In genomic region chr4:140986024-140986710, GRCm38 (mm10) we compare ENCODE assay signal across 8 mouse cellular contexts. TPM values are rescaled to one million over a fixed set of nuclear protein-coding genes. Genes with fewer than 3 reads are reported as not detected.
DNase-seq lines count a peak whose midpoint lies in the region; ATAC-seq and TF ChIP-seq lines count a peak whose summit lies in the region.

No protein-coding gene starts in this region.

- peak; percentile 16; the same call in 1 of the 2 replicates for ATAC-seq in embryonic facial prominence, embryonic 14.5 days (ENCODE audit: low read depth)
- ATAC-seq in intestine, embryonic 15.5 days, result no peak; the same call in none of the 2 replicates
- peak; percentile 60 for ATAC-seq in neural tube, embryonic 15.5 days (ENCODE audit: low FRiP score)

- H3K27ac ChIP-seq in embryonic facial prominence, embryonic 14.5 days (replicated peaks; ENCODE audit: low read depth, low read length), result no peak overlapping the region
- H3K27ac ChIP-seq in intestine, embryonic 15.5 days, result no peak overlapping the region
- peak overlapping the region; percentile 72 for H3K27ac ChIP-seq in neural tube, embryonic 15.5 days (replicated peaks)

- WGBS in lung, adult 2 months, result 30% methylated on average over 15 of the region's 15 CpGs
- 26% methylated on average over 15 of the region's 15 CpGs for WGBS in embryonic facial prominence, embryonic 14.5 days
- 27% methylated on average over 15 of the region's 15 CpGs for WGBS in intestine, embryonic 15.5 days
- WGBS in neural tube, embryonic 15.5 days, result 28% methylated on average over 14 of the region's 15 CpGs

- H3K9me3 ChIP-seq in embryonic facial prominence, embryonic 14.5 days (ENCODE audit: control insufficient read depth, low read length), result 0 out of 2 replicates have a peak, but pooled peaks cover 3% of the 10 kb centered on the region
- H3K9me3 ChIP-seq in intestine, embryonic 15.5 days, result no peaks in the 10 kb centered on the region
- no peaks in the 10 kb centered on the region for H3K9me3 ChIP-seq in neural tube, embryonic 15.5 days (replicated peaks)

- no peak for TF ChIP-seq POLR2A in lung, adult 2 months (IDR thresholded peaks at IDR 0.05; ENCODE audit: borderline replicate concordance, extremely low read depth, low read depth, low read length)

- H3K36me3 ChIP-seq in embryonic facial prominence, embryonic 14.5 days (ENCODE audit: control insufficient read depth, insufficient read depth, low read length), result no peaks in the 10 kb centered on the region
- no peaks in the 10 kb centered on the region for H3K36me3 ChIP-seq in intestine, embryonic 15.5 days
- H3K36me3 ChIP-seq in neural tube, embryonic 15.5 days, result no peaks in the 10 kb centered on the region

- DNase-seq in lung, adult 2 months, result no peak
- DNase-seq in lung, postnatal 10 days, result no peak
- no peak for DNase-seq in embryonic facial prominence, embryonic 14.5 days (ENCODE audit: low spot score)
- no peak for DNase-seq in adrenal gland, postnatal 36 days
- no peak for DNase-seq in thymus, adult 18-20 months
- no peak for DNase-seq in urinary bladder, postnatal 36 days (ENCODE audit: low spot score in 2 of 2)

- no peak for TF ChIP-seq CTCF in lung, adult 2 months (IDR thresholded peaks at IDR 0.05; ENCODE audit: insufficient read depth, low read length)

- H3K4me3 ChIP-seq in lung, adult 2 months (replicated peaks; ENCODE audit: extremely low read depth, low read depth, low read length), result peak overlapping the region; percentile 56
- H3K4me3 ChIP-seq in embryonic facial prominence, embryonic 14.5 days (ENCODE audit: low read depth, low read length), result peak overlapping the region; percentile 95
- H3K4me3 ChIP-seq in intestine, embryonic 15.5 days (replicated peaks), result peak overlapping the region; percentile 95
- peak overlapping the region; percentile 93 for H3K4me3 ChIP-seq in neural tube, embryonic 15.5 days (replicated peaks)

- H3K4me2 ChIP-seq in embryonic facial prominence, embryonic 14.5 days (ENCODE audit: low read depth, low read length), result peak overlapping the region; percentile 87
- peak overlapping the region; percentile 85 for H3K4me2 ChIP-seq in intestine, embryonic 15.5 days (replicated peaks)
- peak overlapping the region; percentile 80 for H3K4me2 ChIP-seq in neural tube, embryonic 15.5 days

- peak overlapping the region; percentile 85 for H3K9ac ChIP-seq in embryonic facial prominence, embryonic 14.5 days (ENCODE audit: low read depth, low read length)
- peak overlapping the region; percentile 94 for H3K9ac ChIP-seq in intestine, embryonic 15.5 days
- peak overlapping the region; percentile 100 for H3K9ac ChIP-seq in neural tube, embryonic 15.5 days (replicated peaks)

- peaks cover 17% of the 10 kb centered on the region for H3K4me1 ChIP-seq in lung, adult 2 months (ENCODE audit: control insufficient read depth, insufficient read depth, low read length)
- peaks cover 17% of the 10 kb centered on the region for H3K4me1 ChIP-seq in embryonic facial prominence, embryonic 14.5 days (ENCODE audit: control insufficient read depth, insufficient read depth, low read length)
- H3K4me1 ChIP-seq in intestine, embryonic 15.5 days (replicated peaks), result peaks cover 26% of the 10 kb centered on the region
- peaks cover 42% of the 10 kb centered on the region for H3K4me1 ChIP-seq in neural tube, embryonic 15.5 days

- H3K27me3 ChIP-seq in embryonic facial prominence, embryonic 14.5 days (replicated peaks; ENCODE audit: control insufficient read depth, insufficient read depth, low read length), result no peaks in the 10 kb centered on the region
- no peaks in the 10 kb centered on the region for H3K27me3 ChIP-seq in intestine, embryonic 15.5 days (replicated peaks)
- H3K27me3 ChIP-seq in neural tube, embryonic 15.5 days (replicated peaks), result no peaks in the 10 kb centered on the region

RNA-seq across cellular contexts. Expression of gene Atp13a2, which starts 0.5 kb away (rescaled TPM):
- 199 and 258 TPM in 2 replicates for polyA plus RNA-seq in lung, adult 2 months (2012; rRNA removed)
- 42.9 and 43.5 TPM in 2 replicates for polyA plus RNA-seq in embryonic facial prominence, embryonic 14.5 days (2014; fragmentation: Nextera tagmentation; extraction: Ambion mirVana)
- 29.8 and 35.7 TPM in 2 replicates for polyA plus RNA-seq in intestine, embryonic 15.5 days (2015; fragmentation: Nextera tagmentation; extraction: Ambion mirVana)
- 162 and 188 TPM in 2 replicates for polyA plus RNA-seq in neural tube, embryonic 15.5 days (2015; fragmentation: Nextera tagmentation; extraction: Ambion mirVana)
- 10 to 100 TPM; 33.3 to 34.2 TPM for total RNA-seq in adrenal gland, postnatal 36 days (2021)

RNA-seq across cellular contexts. Expression of gene Mfap2, which starts 24.1 kb away (rescaled TPM):
- polyA plus RNA-seq in lung, adult 2 months (2012; rRNA removed), result 173 and 190 TPM in 2 replicates
- polyA plus RNA-seq in embryonic facial prominence, embryonic 14.5 days (2014; fragmentation: Nextera tagmentation; extraction: Ambion mirVana), result 745 and 811 TPM in 2 replicates
- polyA plus RNA-seq in intestine, embryonic 15.5 days (2015; fragmentation: Nextera tagmentation; extraction: Ambion mirVana), result 329 and 347 TPM in 2 replicates
- 210 and 222 TPM in 2 replicates for polyA plus RNA-seq in neural tube, embryonic 15.5 days (2015; fragmentation: Nextera tagmentation; extraction: Ambion mirVana)
- total RNA-seq in adrenal gland, postnatal 36 days (2021), result 10 to 100 TPM in 1 of 2 experiments, 1 to 10 TPM in 1; 8.4 to 10.5 TPM

RNA-seq across cellular contexts. Expression of gene Sdhb, which starts 25.2 kb away (rescaled TPM):
- polyA plus RNA-seq in lung, adult 2 months (2012; rRNA removed), result 97.5 and 143 TPM in 2 replicates
- 383 and 394 TPM in 2 replicates for polyA plus RNA-seq in embryonic facial prominence, embryonic 14.5 days (2014; fragmentation: Nextera tagmentation; extraction: Ambion mirVana)
- 539 and 577 TPM in 2 replicates for polyA plus RNA-seq in intestine, embryonic 15.5 days (2015; fragmentation: Nextera tagmentation; extraction: Ambion mirVana)
- polyA plus RNA-seq in neural tube, embryonic 15.5 days (2015; fragmentation: Nextera tagmentation; extraction: Ambion mirVana), result 492 and 530 TPM in 2 replicates
- total RNA-seq in adrenal gland, postnatal 36 days (2021), result 100 to 1,000 TPM; 418 to 498 TPM
